Mouse (Mus musculus) myocyte (in vitro differentiated cells): ENCODE measurements at regions not wholly inside any gene's neighbourhood (a gene's known extent, or its start where the extent isn't known, plus 50 kb on each side); places are given as distances from the start of the nearest gene placed in this dataset.

ENCODE experiments used
- H3K27me3 ChIP-seq: one replicate; pipeline ENCODE4 v1.6.1; 2011; ENCODE audit not compliant: control insufficient read depth, insufficient read depth, insufficient read length
- H3K36me3 ChIP-seq: one replicate; pipeline ENCODE4 v1.6.1; 2011; ENCODE audit not compliant: control insufficient read depth, insufficient read depth
- H3K4me2 ChIP-seq: one replicate; pipeline ENCODE4 v1.6.1; 2011; ENCODE audit warnings: low read depth, control low read depth
- H3K4me3 ChIP-seq: one replicate; pipeline ENCODE4 v1.5.1; 2011; ENCODE audit warnings: mild to moderate bottlenecking, control low read depth, moderate library complexity
- H3K79me2 ChIP-seq: one replicate; pipeline ENCODE4 v1.6.1; 2011; ENCODE audit not compliant: control insufficient read depth, insufficient read depth
- H3ac ChIP-seq: one replicate; pipeline ENCODE4 v1.6.1; 2011; ENCODE audit not compliant: control insufficient read depth, insufficient read length
- CEBPB ChIP-seq: IDR thresholded peaks from 2 replicates; pipeline ENCODE4 v1.6.1; 2011; ENCODE audit warnings: mild to moderate bottlenecking, moderate library complexity; ENCODE audit not compliant: poor library complexity, insufficient read depth, severe bottlenecking
- E2F4 ChIP-seq: IDR thresholded peaks from one replicate; pipeline ENCODE4 v1.6.1; 2011; ENCODE audit warnings: mild to moderate bottlenecking, control low read depth, moderate library complexity; ENCODE audit not compliant: insufficient read depth
- MAX ChIP-seq: IDR thresholded peaks from one replicate; pipeline ENCODE4 v1.6.1; 2011; ENCODE audit warnings: low read depth, mild to moderate bottlenecking, control low read depth
- MYOD1 ChIP-seq, 3 experiments: IDR thresholded peaks; one replicate each; pipeline ENCODE4 v1.6.1; 2011; ENCODE audit warnings: control low read depth in 2 of 3, low read depth in 2 of 3, mild to moderate bottlenecking in 2 of 3, moderate library complexity in 1 of 3; ENCODE audit not compliant: insufficient read length in 2 of 3, control insufficient read depth in 1 of 3
- MYOG ChIP-seq, 3 experiments: IDR thresholded peaks; one replicate each; pipeline ENCODE4 v1.6.1; 2011; ENCODE audit warnings: control low read depth in 2 of 3, low read depth in 2 of 3, mild to moderate bottlenecking in 2 of 3; ENCODE audit not compliant: insufficient read length in 2 of 3, control insufficient read depth in 1 of 3, insufficient read depth in 1 of 3
- POLR2A ChIP-seq: IDR thresholded peaks from one replicate; pipeline ENCODE4 v1.6.1; 2011; ENCODE audit warnings: low read depth, mild to moderate bottlenecking, control low read depth, moderate library complexity; ENCODE audit not compliant: insufficient read length
- POLR2AphosphoS2 ChIP-seq: IDR thresholded peaks from one replicate; pipeline ENCODE4 v1.6.1; 2011; ENCODE audit warnings: low read depth, control low read depth; ENCODE audit not compliant: insufficient read length
- REST ChIP-seq: IDR thresholded peaks from one replicate; pipeline ENCODE4 v1.6.1; 2011; ENCODE audit warnings: mild to moderate bottlenecking, control low read depth, moderate library complexity; ENCODE audit not compliant: insufficient read depth, insufficient read length
- SRF ChIP-seq: IDR thresholded peaks from one replicate; pipeline ENCODE4 v1.6.1; 2011; ENCODE audit warnings: low read depth; ENCODE audit not compliant: control insufficient read depth, insufficient read length
- TCF12 ChIP-seq: IDR thresholded peaks from one replicate; pipeline ENCODE4 v1.6.1; 2011; ENCODE audit warnings: mild to moderate bottlenecking, control low read depth; ENCODE audit not compliant: poor library complexity, insufficient read depth, severe bottlenecking
- TCF3 ChIP-seq: IDR thresholded peaks from one replicate; pipeline ENCODE4 v1.6.1; 2011; ENCODE audit warnings: low read depth, control low read depth; ENCODE audit not compliant: insufficient read length
- USF1 ChIP-seq: IDR thresholded peaks from one replicate; pipeline ENCODE4 v1.6.1; 2011; ENCODE audit warnings: low read depth, mild to moderate bottlenecking, control low read depth, moderate library complexity

DNA sequence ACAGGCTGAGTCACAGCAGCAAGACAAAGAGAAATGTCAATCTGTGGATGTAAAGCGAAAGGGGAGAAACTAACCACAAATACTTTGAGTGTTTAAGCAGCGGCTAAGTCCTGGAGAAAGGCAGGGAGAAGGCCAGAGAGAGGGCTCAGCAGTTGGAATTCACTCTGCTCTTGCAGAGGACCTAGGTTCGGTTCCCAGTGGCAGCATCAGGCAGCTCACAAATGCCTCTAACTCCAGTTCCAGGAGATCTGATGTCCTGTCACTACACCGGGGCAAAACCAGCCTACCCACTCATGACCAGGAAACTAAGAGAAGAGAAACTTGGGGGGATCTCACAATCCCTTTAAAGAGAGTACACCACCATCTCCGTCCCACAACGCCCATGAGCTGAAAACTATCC lies 188.2 kb downstream of the 3100002H09Rik start:
- TF ChIP-seq TCF12: no peak
- no peak for TF ChIP-seq E2F4
- no peak for TF ChIP-seq USF1
- TF ChIP-seq POLR2AphosphoS2: no peak
- TF ChIP-seq SRF: no peak
- TF ChIP-seq REST: no peak
- no peak for TF ChIP-seq POLR2A
- no peak for TF ChIP-seq CEBPB
- TF ChIP-seq MYOG (IDR thresholded peaks at IDR 0.05; ENCODE audit: control insufficient read depth in 1 of 3, insufficient read depth in 1 of 3, insufficient read length in 2 of 3, low read depth in 2 of 3): no peak
- no peak for TF ChIP-seq TCF3
- no peak for TF ChIP-seq MAX
- no peaks in the 10 kb centered on the region for H3K27me3 ChIP-seq
- H3K79me2 ChIP-seq: no peaks in the 10 kb centered on the region
- H3K4me2 ChIP-seq: no peak overlapping the region
- H3K36me3 ChIP-seq: no peaks in the 10 kb centered on the region
- no peak overlapping the region for H3K4me3 ChIP-seq
- H3ac ChIP-seq: no peak overlapping the region

DNA sequence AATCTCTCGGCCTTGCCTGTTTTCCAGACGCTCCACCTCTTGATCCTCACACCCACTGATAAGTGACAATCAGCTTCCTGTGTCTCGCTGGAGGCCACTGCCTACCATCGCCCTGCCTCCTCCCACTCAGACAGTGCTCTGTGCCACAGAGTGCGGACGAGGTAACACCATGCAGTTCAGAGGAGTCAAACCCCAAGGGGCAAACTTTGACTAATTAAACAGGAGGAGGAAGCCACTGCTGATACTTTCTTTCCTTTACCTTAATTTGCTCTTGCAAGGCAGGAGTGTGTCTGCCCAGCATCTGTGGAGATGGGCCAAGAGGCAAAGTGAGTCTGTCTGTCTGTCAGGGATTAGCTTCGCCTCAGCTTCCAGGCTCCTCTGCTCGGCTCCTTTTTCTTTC lies 192.2 kb downstream of the 3100002H09Rik start:
- TF ChIP-seq POLR2AphosphoS2 (no peak), MYOD1 (IDR thresholded peaks at IDR 0.05; ENCODE audit: control insufficient read depth in 1 of 3, insufficient read length in 2 of 3, low read depth in 2 of 3) (no peak), MAX (no peak), MYOG (IDR thresholded peaks at IDR 0.05; ENCODE audit: control insufficient read depth in 1 of 3, insufficient read depth in 1 of 3, insufficient read length in 2 of 3, low read depth in 2 of 3) (no peak), E2F4 (no peak), TCF12 (no peak), SRF (no peak), TCF3 (no peak), CEBPB (no peak), REST (no peak), USF1 (no peak), POLR2A (no peak)
- Histone ChIP-seq H3K27me3 (no peaks in the 10 kb centered on the region), H3K36me3 (no peaks in the 10 kb centered on the region), H3K79me2 (no peaks in the 10 kb centered on the region), H3K4me3 (no peak overlapping the region), H3K4me2 (no peak overlapping the region), H3ac (no peak overlapping the region)

- H3K36me3 ChIP-seq: no peaks in the 10 kb centered on the region
- H3K27me3 ChIP-seq: no peaks in the 10 kb centered on the region
- TF ChIP-seq POLR2AphosphoS2 (no peak), MYOG (IDR thresholded peaks at IDR 0.05; ENCODE audit: control insufficient read depth in 1 of 3, insufficient read depth in 1 of 3, insufficient read length in 2 of 3, low read depth in 2 of 3) (no peak), CEBPB (no peak)
- no peak overlapping the region for H3K4me3 ChIP-seq
- no peak overlapping the region for H3ac ChIP-seq
- no peak overlapping the region for H3K4me2 ChIP-seq
- no peaks in the 10 kb centered on the region for H3K79me2 ChIP-seq
Observed at GRCm38 (mm10) chr4:124417176-124417575, 193.4 kb downstream of the 3100002H09Rik start.

GRCm38 (mm10) chr4:124416266-124416665 lies 194.3 kb downstream of the 3100002H09Rik start:
- H3K4me3 ChIP-seq: no peak overlapping the region
- H3K27me3 ChIP-seq: no peaks in the 10 kb centered on the region
- no peaks in the 10 kb centered on the region for H3K79me2 ChIP-seq
- no peak overlapping the region for H3ac ChIP-seq
- H3K36me3 ChIP-seq: no peaks in the 10 kb centered on the region
- H3K4me2 ChIP-seq: no peak overlapping the region
- TF ChIP-seq REST: no peak
- no peak for TF ChIP-seq TCF3
- TF ChIP-seq CEBPB: no peak
- no peak for TF ChIP-seq E2F4
- TF ChIP-seq POLR2AphosphoS2: no peak
- no peak for TF ChIP-seq MYOD1 (IDR thresholded peaks at IDR 0.05; ENCODE audit: control insufficient read depth in 1 of 3, insufficient read length in 2 of 3, low read depth in 2 of 3)

- H3K4me2 ChIP-seq: no peak overlapping the region
- no peak overlapping the region for H3ac ChIP-seq
- H3K79me2 ChIP-seq: no peaks in the 10 kb centered on the region
- H3K4me3 ChIP-seq: no peak overlapping the region
- H3K36me3 ChIP-seq: no peaks in the 10 kb centered on the region
- no peaks in the 10 kb centered on the region for H3K27me3 ChIP-seq
- TF ChIP-seq POLR2A (no peak), E2F4 (no peak), TCF3 (no peak), CEBPB (no peak)
Observed at GRCm38 (mm10) chr4:124414386-124414785, 196.2 kb downstream of the 3100002H09Rik start.
